Mouse (Mus musculus): ENCODE results near the gene Ttc30a1.

Ttc30a1 gene

GRCm38 (mm10) chr2:75930941-75931340, 50.8 kb downstream of the Ttc30a1 start:
- peak in 1 of 2 experiments; percentile 30 for DNase-seq (ENCODE audit: low spot score in 2 of 2)

DNA sequence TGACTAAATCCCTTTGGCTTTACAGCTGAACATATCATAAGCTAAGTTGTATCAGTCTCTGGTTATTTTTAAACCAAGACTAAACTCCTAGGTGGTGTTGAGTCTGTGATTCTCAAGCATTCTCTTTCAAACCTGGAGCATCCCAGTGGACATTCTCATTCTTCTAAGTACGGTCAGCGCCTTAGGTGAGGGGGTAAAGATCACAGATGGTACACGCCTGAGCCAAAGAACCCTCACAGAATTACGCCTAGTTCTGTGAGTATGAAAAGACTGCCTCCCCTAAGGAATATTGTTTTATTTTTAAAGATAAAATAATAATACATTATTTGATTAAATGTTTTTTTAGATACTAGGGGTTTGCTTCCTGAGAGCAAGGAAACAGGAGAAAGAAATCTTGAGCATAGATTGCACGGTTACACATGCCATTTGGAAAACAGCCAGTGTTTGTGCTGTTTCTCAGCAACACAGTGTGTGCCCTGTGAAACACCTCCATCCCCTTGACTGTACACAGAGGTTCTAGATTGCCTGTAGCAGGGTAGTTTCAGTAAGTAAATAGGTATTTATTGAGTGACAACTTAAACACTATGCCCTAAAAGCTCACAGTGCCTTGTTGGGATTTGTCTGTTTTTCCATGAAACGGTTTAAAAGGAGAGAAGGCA, 51.9 kb downstream of the Ttc30a1 start:
- DNase-seq (ENCODE audit: low spot score in 2 of 2) = no peak

DNA sequence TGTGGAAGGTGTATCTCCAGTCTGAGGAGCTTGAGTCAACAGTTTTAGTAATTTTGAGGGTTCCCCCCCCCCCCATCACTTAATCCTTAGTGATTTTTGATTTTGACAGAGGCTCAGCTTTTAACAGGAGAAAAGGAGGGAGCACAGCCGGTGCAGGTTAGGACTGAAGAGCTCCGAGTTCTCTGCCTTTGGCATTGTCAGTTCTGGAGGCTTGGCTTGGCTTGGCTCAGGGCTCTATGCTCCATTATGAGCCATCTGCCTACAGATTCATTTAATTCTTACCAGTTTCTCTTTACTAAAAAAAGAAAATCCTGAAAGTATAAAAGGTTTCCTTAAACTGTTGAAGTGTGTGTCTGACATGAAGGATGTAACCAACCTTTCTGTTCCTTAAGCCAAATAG, 52.6 kb downstream of the Ttc30a1 start:
- no peak for DNase-seq (ENCODE audit: low spot score in 2 of 2)

Measured in right cerebral cortex, adult 2 months (tissue).